Mouse (Mus musculus) heart, postnatal 0 days (tissue): Measurements from ENCODE around the gene Stim2.
A peak's percentile ranks its signal among the peaks of the same experiment; 100 is the strongest.

ENCODE experiments used
- CTCF ChIP-seq: IDR thresholded peaks from 2 replicates; pipeline ENCODE4 v1.5.1; 2016; ENCODE audit warnings: antibody characterized with exemption, control low read depth, low read depth
- EP300 ChIP-seq: IDR thresholded peaks from 2 replicates; pipeline ENCODE4 v1.6.1; 2016; ENCODE audit warnings: antibody characterized with exemption, low read depth

GRCm38 (mm10) chr5:53948606-53949266 is 49.6 kb upstream of the Stim2 start:
- TF ChIP-seq CTCF (no peak), EP300 (peak; percentile 94)
